Mouse (Mus musculus): Measurements from ENCODE around the gene Sept12. TPM values are rescaled to one million over a fixed set of nuclear protein-coding genes. Genes with fewer than 3 reads are reported as not detected.

Sept12 gene
- polyA plus RNA-seq, 1 experiment = not detected

- no peak for DNase-seq
- Histone ChIP-seq H3K4me1 (ENCODE audit: control insufficient read depth, insufficient read depth, low read length) (peaks cover 18% of the 10 kb centered on the region), H3K27me3 (ENCODE audit: control insufficient read depth, insufficient read depth, low read length) (no peaks in the 10 kb centered on the region), H3K4me3 (replicated peaks; ENCODE audit: insufficient read depth, low read depth, low read length) (no peak overlapping the region), H3K27ac (ENCODE audit: insufficient read depth, low read length) (no peak overlapping the region)
- 77% methylated on average over 4 of the region's 4 CpGs for WGBS
- TF ChIP-seq CTCF (IDR thresholded peaks at IDR 0.05; ENCODE audit: borderline replicate concordance, insufficient read depth, low read depth, low read length) (no peak), POLR2A (IDR thresholded peaks at IDR 0.05; ENCODE audit: borderline replicate concordance, insufficient read depth, low read length) (no peak)
Observed at GRCm38 (mm10) chr16:4971626-4972025, 26.0 kb downstream of the Sept12 start.

DNA sequence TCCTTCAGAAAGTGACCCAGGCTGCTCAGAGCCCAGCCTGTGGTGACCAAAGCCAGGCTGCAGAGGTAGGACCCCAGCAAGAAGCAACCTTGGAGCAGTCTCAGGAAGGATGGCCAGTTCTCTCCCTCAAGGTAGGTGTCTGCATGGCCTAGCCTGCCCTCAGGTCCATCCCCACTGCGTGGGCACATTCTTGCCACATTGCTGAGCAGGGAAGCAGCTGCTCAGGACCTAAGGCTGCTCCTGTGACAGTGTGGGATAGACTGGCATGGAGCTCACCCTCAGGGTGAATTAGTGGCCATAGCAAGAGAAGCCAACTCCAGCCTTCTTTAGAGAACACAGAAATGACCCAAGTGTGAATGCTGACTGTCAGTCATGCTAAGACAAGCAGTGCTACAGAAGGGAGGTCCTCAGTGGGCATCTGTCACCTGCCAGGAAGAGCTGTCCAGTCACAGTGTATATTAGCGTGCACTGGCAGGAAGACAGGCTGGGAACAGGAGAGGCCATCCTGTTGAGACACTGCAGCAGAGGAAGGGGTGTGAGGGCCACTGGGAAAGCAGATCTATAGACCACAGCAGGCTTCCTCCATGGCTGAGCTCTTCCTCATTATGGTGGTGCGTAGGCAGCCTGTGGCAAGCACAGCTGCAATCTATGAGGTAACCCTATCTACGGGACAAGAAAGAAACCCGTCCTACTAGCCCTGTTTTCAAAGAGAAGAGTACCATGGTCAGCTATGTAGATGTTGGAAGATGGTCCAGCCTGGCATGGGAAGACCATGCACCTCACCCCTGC, 28.4 kb downstream of the Sept12 start:
- H3K4me1 ChIP-seq (ENCODE audit: control insufficient read depth, insufficient read depth, low read length) = peaks cover 18% of the 10 kb centered on the region
- no peak overlapping the region for H3K27ac ChIP-seq (ENCODE audit: insufficient read depth, low read length)

DNA sequence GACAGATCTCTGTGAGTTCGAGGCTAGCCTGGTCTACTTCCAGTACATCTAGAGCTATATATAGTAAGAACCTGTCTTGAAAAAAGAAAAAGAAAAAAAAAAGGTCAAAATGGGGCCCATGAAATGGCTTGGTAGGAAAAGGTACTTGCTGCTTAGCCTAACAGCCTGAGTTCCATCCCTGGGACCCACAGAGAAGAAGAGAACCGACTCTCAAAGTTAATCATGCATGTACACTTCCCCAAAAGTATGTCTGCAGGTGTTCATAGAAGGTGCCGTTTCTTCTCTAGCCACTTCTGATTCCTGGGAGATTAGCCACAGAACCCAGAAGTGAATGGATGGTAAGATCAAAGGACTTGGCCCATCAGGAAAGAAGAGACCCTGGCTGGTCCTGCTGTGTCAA, 29.2 kb downstream of the Sept12 start:
- Histone ChIP-seq H3K4me1 (ENCODE audit: control insufficient read depth, insufficient read depth, low read length) (peaks cover 14% of the 10 kb centered on the region), H3K27ac (ENCODE audit: insufficient read depth, low read length) (no peak overlapping the region), H3K27me3 (ENCODE audit: control insufficient read depth, insufficient read depth, low read length) (no peaks in the 10 kb centered on the region), H3K4me3 (replicated peaks; ENCODE audit: insufficient read depth, low read depth, low read length) (no peak overlapping the region)
- DNase-seq = no peak
- WGBS = 83% methylated on average over 3 of the region's 3 CpGs
- TF ChIP-seq POLR2A (IDR thresholded peaks at IDR 0.05; ENCODE audit: borderline replicate concordance, insufficient read depth, low read length) = no peak
- TF ChIP-seq CTCF (IDR thresholded peaks at IDR 0.05; ENCODE audit: borderline replicate concordance, insufficient read depth, low read depth, low read length) = no peak

More for the DNA sequence above, 28.4 kb downstream of the Sept12 start:
- DNase-seq = no peak
- WGBS = 83% methylated on average over 5 of the region's 5 CpGs
- H3K4me3 ChIP-seq (replicated peaks; ENCODE audit: insufficient read depth, low read depth, low read length) = no peak overlapping the region
- TF ChIP-seq POLR2A (IDR thresholded peaks at IDR 0.05; ENCODE audit: borderline replicate concordance, insufficient read depth, low read length) (no peak), CTCF (IDR thresholded peaks at IDR 0.05; ENCODE audit: borderline replicate concordance, insufficient read depth, low read depth, low read length) (no peak)
- no peaks in the 10 kb centered on the region for H3K27me3 ChIP-seq (ENCODE audit: control insufficient read depth, insufficient read depth, low read length)

DNA sequence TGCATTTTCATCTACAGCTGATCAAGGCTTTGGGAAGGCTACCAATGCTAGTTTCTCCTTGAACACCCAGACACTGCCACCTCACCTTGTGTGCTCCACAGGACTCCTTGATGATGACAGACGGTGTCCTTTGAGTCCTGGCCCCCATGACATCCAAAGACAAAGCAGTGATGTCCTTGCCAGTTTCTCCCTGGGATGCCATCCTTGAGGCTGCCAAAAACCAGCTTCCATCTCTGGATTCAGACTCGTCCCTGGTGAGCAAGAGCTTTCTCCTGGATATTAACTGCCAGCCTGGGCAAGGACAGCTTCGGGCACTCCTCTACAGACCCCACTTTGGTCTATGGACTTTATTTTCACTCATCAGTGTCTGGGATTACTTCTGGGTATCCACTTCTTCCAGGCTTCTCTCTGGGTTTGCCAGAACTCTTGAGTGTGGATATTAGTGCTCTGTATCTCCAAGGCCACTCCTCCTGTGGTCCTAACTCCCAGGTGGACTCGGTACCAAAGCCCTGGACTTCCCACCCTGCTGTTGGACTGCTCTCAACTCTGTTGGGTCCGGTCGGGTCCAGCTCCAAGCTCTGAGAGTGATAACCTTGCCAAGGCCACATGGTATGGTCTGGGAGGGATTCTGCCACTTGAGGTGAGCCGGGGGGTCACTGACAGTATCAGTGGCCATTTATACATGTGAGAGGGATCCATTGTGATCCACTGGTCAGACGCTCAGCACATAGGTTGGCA, 32.1 kb downstream of the Sept12 start:
- peak; percentile 56 to 64 for DNase-seq
- H3K27ac ChIP-seq (ENCODE audit: insufficient read depth, low read length) = peak overlapping the region; percentile 1
- H3K27me3 ChIP-seq (ENCODE audit: control insufficient read depth, insufficient read depth, low read length) = no peaks in the 10 kb centered on the region
- no peak overlapping the region for H3K4me3 ChIP-seq (replicated peaks; ENCODE audit: insufficient read depth, low read depth, low read length)
- 32% methylated on average over 8 of the region's 8 CpGs for WGBS
- TF ChIP-seq CTCF (IDR thresholded peaks at IDR 0.05; ENCODE audit: borderline replicate concordance, insufficient read depth, low read depth, low read length) (no peak), POLR2A (IDR thresholded peaks at IDR 0.05; ENCODE audit: borderline replicate concordance, insufficient read depth, low read length) (no peak)
- peaks cover 14% of the 10 kb centered on the region for H3K4me1 ChIP-seq (ENCODE audit: control insufficient read depth, insufficient read depth, low read length)

DNA sequence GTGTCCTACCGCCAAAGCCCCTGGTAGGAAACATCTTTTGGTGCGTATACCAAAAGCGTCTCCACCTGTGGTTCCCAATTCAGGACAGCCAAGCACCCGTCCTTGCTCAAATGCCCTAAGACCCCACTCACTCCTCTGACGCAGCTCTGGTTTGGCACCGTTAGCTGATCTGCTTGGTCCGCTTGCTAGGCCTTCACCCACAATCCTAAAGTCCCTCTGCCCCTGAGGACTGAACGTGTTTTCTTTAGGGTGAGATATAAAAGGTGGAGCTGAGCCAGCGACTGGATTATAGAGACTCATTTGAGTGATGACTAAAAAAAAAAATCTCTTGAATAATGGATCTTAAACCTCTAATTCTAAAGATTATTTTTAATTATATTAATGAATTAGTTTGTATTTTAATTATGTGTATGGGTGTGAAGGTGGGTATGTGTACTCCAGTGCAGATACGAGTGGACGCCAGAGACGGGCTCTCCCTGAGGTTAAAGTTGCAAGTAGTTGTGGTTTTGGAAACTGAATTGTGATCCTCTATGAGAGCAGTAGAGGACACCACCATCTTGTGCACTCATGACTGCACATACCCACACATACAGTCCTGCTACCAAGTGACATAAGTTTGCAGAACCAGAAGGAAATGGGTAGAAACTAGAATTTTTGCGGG, 32.8 kb downstream of the Sept12 start:
- H3K4me3 ChIP-seq (replicated peaks; ENCODE audit: insufficient read depth, low read depth, low read length) = peak overlapping the region; percentile 78
- 6% methylated on average over 13 of the region's 13 CpGs for WGBS
- no peak for DNase-seq
- no peaks in the 10 kb centered on the region for H3K27me3 ChIP-seq (ENCODE audit: control insufficient read depth, insufficient read depth, low read length)
- TF ChIP-seq CTCF (IDR thresholded peaks at IDR 0.05; ENCODE audit: borderline replicate concordance, insufficient read depth, low read depth, low read length) = no peak
- no peak for TF ChIP-seq POLR2A (IDR thresholded peaks at IDR 0.05; ENCODE audit: borderline replicate concordance, insufficient read depth, low read length)
- H3K4me1 ChIP-seq (ENCODE audit: control insufficient read depth, insufficient read depth, low read length) = peaks cover 14% of the 10 kb centered on the region
- H3K27ac ChIP-seq (ENCODE audit: insufficient read depth, low read length) = peak overlapping the region; percentile 57

DNA sequence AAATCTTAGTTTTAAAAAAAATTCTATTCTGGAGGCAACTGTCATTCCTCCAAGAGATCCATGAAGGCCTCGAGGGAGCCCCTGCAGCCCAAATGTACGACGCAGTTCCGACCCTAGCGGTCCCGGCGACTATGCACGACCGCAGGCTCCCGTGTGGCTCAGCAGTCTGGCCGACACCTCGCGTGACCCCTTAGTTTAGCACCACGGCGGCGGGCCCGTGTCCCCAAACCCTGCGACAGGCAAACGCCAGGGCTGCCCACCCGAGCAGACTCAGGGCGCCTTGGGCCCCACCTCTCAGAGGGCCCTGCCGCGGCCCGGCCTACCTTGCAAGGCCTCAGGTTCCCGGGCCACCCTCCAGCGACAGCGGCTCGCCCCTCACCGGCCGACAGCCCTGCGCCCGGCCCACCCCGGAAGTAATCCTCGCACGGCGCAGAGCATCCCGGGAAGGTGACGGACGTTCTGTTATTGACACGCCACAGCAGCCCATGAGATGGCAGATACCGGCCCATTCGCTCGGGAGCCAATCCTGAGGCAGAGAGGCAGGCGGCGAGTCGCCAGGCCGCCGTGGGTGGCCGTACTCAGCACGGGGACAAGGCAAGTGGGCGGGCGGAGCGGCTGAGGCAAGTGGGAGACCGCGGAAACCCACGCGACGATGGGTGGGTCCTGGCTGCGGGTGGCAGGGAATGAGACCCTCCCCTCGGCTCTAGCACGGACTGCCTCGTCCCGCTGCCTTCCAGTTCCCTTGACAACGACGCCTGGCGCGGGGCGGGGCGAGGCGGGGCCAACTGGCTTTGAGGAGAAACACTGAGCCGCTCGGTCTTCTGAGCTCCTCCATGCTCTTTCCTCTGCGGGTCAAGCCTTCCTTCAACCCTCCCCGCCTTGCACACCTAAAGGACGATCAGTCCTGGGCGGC, 33.6 kb downstream of the Sept12 start, which contains the start of gene Anks3:
Anks3 (minus strand) TSS at position 409 of the 913 bp plus-strand sequence.
- H3K4me3 ChIP-seq (replicated peaks; ENCODE audit: insufficient read depth, low read depth, low read length) = peak within 1 kb of the TSS; percentile 78
- peak within 1 kb of the TSS; percentile 57 for H3K27ac ChIP-seq (ENCODE audit: insufficient read depth, low read length)
- TF ChIP-seq CTCF (IDR thresholded peaks at IDR 0.05; ENCODE audit: borderline replicate concordance, insufficient read depth, low read depth, low read length) (no peak), POLR2A (IDR thresholded peaks at IDR 0.05; ENCODE audit: borderline replicate concordance, insufficient read depth, low read length) (peak; percentile 69; the same call in 1 of the 2 replicates)
- peak; percentile 99 for DNase-seq
- H3K4me1 ChIP-seq (ENCODE audit: control insufficient read depth, insufficient read depth, low read length) = peaks cover 16% of the 10 kb centered on the region
- under 1% methylated on average over 75 of the region's 76 CpGs for WGBS
- H3K27me3 ChIP-seq (ENCODE audit: control insufficient read depth, insufficient read depth, low read length) = no peaks in the 10 kb centered on the region

GRCm38 (mm10) chr16:4963346-4963745, 34.3 kb downstream of the Sept12 start:
- H3K4me3 ChIP-seq (replicated peaks; ENCODE audit: insufficient read depth, low read depth, low read length) = peak overlapping the region; percentile 78
- no peak for DNase-seq
- TF ChIP-seq POLR2A (IDR thresholded peaks at IDR 0.05; ENCODE audit: borderline replicate concordance, insufficient read depth, low read length) (no peak), CTCF (IDR thresholded peaks at IDR 0.05; ENCODE audit: borderline replicate concordance, insufficient read depth, low read depth, low read length) (no peak)
- no peaks in the 10 kb centered on the region for H3K27me3 ChIP-seq (ENCODE audit: control insufficient read depth, insufficient read depth, low read length)
- H3K27ac ChIP-seq (ENCODE audit: insufficient read depth, low read length) = no peak overlapping the region
- WGBS = 33% methylated on average over 9 of the region's 9 CpGs
- H3K4me1 ChIP-seq (ENCODE audit: control insufficient read depth, insufficient read depth, low read length) = peaks cover 17% of the 10 kb centered on the region

All from cerebellum, adult 2 months (tissue).